Mouse (Mus musculus) hindbrain, embryonic 10.5 days (tissue): ENCODE results near the gene Glmn. TPM values are rescaled to one million over a fixed set of nuclear protein-coding genes. Genes with fewer than 3 reads are reported as not detected.

Experiments used
- DNase-seq: peaks from one replicate; pipeline ENCODE4 v3.0.0-alpha.2; 2017; ENCODE audit warnings: low spot score
- H3K27ac ChIP-seq: fragments of 300-500 bp; sonication (generic); 2 replicates; pipeline ENCODE4 v1.5.1; 2016; ENCODE audit warnings: mild to moderate bottlenecking, moderate library complexity
- H3K27me3 ChIP-seq: fragments of 300-500 bp; sonication (generic); 2 replicates; pipeline ENCODE4 v1.6.1; 2016; ENCODE audit warnings: mild to moderate bottlenecking; ENCODE audit not compliant: poor library complexity, insufficient read depth, severe bottlenecking
- H3K36me3 ChIP-seq: fragments of 300-500 bp; sonication (generic); 2 replicates; pipeline ENCODE4 v1.6.1; 2016; ENCODE audit warnings: mild to moderate bottlenecking, moderate library complexity
- H3K4me1 ChIP-seq: fragments of 300-500 bp; sonication (generic); replicated peaks from 2 replicates; pipeline ENCODE4 v1.6.1; 2016; ENCODE audit warnings: mild to moderate bottlenecking
- H3K4me3 ChIP-seq: fragments of 300-500 bp; sonication (generic); 2 replicates; pipeline ENCODE4 v1.5.1; 2016; ENCODE audit warnings: mild to moderate bottlenecking, moderate library complexity
- H3K9me3 ChIP-seq: fragments of 300-500 bp; sonication (generic); 2 replicates; pipeline ENCODE4 v1.6.1; 2016; ENCODE audit warnings: mild to moderate bottlenecking, moderate library complexity
- WGBS: fragments of 180-500 bp; shearing (Covaris S2); methylation state at CpG from one replicate; pipeline ENCODE4 v1.1.7; 2016; 5-methylcytosine and 5-hydroxymethylcytosine counted together
- polyA plus RNA-seq: library from polyadenylated mRNA; unstranded; fragments of >200 nt; fragmentation: Nextera tagmentation; extraction: Ambion mirVana; gene quantifications from 2 replicates; pipeline ENCODE4 v1.2.1, GENCODE M21; 2016

Gene Glmn
- polyA plus RNA-seq = 28.4 and 32.5 TPM in 2 replicates

DNA sequence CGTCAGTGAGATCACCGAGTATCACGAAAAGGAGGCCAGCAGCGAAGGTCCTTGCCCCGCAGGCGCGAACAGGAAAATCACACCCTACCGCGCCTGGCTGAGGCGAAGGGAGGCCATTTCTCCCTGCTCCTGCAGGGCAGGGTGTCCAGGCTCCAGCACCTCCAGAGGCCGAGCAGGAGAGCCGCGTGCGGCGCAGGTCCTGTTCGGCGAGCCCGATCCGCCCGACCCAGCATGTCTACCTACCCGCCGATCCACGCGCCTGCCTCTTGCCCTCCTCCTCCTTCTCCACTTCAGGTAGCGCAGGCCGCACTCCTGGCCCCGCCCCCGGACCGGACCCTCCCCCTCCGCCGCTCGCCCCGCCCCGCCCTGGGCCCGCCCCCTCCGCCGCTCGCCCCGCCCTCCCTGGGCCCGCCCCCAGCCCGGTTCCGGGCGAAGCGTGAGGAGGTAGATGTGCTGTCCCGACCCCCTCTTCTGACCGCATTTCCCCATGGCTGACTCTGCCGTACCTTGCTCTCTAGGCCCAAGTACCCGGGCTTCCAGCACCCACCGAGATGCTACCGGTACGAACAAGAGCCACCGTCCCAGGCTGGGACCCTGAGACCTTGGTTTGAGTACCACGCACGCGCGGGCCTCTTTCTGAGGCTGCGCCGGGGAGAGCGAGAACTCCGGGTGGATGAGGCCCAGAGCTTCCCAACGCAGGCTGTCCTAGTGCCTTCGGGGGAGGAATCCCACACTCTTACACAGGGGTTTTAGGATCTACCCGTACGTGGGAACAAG, at the start of gene Glmn, which contains the start of gene Rpap2:
Glmn (minus strand) TSS at position 588 of the 777 bp plus-strand sequence.
Rpap2 (plus strand) TSS at position 73 of the 777 bp plus-strand sequence.
- Histone ChIP-seq H3K27me3 (no peaks in the 10 kb centered on the region), H3K4me3 (peak within 1 kb of the TSS; percentile 71), H3K36me3 (peaks cover 20% of the 10 kb centered on the region), H3K9me3 (no peaks in the 10 kb centered on the region), H3K27ac (peak within 1 kb of the TSS; percentile 94), H3K4me1 (peaks cover 15% of the 10 kb centered on the region)
- WGBS = under 1% methylated on average over 63 of the region's 64 CpGs
- DNase-seq = peak; percentile 90

DNA sequence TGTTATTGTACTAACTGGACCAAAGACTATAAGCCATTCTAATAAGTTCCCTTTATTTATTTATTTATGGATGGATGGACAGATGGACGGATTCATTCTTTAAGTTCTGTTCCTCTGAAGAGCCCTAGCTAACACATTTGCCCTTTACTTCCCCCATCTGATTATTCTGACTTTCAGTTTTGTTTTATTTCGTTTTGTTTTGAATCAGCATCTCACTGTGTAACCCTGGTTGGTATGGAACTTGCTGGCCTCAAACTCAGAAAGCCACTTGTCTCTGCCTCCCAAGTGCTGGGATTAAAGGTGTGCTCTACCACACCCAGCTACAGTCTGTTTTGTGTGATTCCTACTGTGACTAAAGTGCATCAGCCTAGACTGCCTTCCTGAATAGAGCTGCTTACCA, 48.2 kb upstream of the Glmn start:
- H3K27ac ChIP-seq = no peak overlapping the region
- 89% methylated on average over 2 of the region's 2 CpGs for WGBS

DNA sequence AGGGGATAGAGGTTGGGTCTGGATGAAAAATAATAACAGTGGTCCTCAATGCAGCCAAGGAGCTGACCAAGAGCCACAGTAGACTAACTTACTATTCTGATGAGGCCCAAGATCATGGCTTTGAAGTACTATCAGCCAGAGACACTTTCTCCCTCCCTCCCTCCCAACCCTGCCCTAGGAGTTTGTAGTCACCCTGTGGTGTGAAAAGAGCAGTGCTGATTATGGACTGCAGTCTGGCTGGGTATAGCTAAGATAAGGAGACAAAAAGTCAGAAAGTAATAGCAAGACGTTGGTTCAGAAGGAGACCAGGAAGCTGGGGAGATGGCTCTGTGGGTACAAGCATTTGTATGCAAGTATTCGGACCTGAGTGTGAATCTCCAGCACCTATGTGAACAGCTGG, 46.9 kb upstream of the Glmn start:
- no peak for DNase-seq
- no peaks in the 10 kb centered on the region for H3K27me3 ChIP-seq
- WGBS = 93% methylated on average over 2 of the region's 2 CpGs
- no peaks in the 10 kb centered on the region for H3K4me1 ChIP-seq
- no peak overlapping the region for H3K4me3 ChIP-seq
- no peaks in the 10 kb centered on the region for H3K9me3 ChIP-seq
- H3K27ac ChIP-seq = no peak overlapping the region
- peaks cover 23% of the 10 kb centered on the region for H3K36me3 ChIP-seq

More for the DNA sequence above, 48.2 kb upstream of the Glmn start:
- H3K4me1 ChIP-seq = no peaks in the 10 kb centered on the region
- H3K4me3 ChIP-seq = no peak overlapping the region
- no peak for DNase-seq
- no peaks in the 10 kb centered on the region for H3K9me3 ChIP-seq
- no peaks in the 10 kb centered on the region for H3K27me3 ChIP-seq
- peaks cover 22% of the 10 kb centered on the region; the same call in 1 of the 2 replicates for H3K36me3 ChIP-seq

DNA sequence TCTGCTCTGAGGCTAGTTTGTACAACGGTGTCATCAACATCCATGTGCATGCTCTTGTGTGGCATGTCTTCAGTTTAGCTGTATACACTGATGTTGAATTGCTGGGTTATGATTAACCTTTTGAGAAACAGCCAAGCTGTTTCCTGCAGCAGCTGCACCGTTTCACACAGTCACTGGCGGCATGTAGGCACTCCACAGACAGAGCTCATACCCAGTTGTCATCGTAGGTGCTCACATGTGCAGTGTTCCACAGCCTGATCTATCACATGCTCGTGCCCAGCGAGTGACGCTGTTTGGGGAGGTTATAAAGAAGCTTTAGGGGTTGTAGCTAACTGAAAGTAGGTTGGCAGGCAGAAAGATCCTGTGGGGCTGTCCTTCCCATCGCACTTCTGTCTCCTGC, 40.7 kb upstream of the Glmn start:
- 91% methylated on average over 8 of the region's 8 CpGs for WGBS
- no peak for DNase-seq

GRCm38 (mm10) chr5:107637106-107637505, 39.4 kb upstream of the Glmn start:
- Histone ChIP-seq H3K27me3 (no peaks in the 10 kb centered on the region), H3K4me3 (no peak overlapping the region), H3K4me1 (0 out of 2 replicates have a peak, but pooled peaks cover 5% of the 10 kb centered on the region), H3K27ac (no peak overlapping the region), H3K36me3 (peaks cover 17% of the 10 kb centered on the region), H3K9me3 (no peaks in the 10 kb centered on the region)
- DNase-seq = no peak
- WGBS = 65% methylated on average over 1 of the region's 1 CpGs

More for the DNA sequence above, 40.7 kb upstream of the Glmn start:
- H3K9me3 ChIP-seq = no peaks in the 10 kb centered on the region
- H3K4me3 ChIP-seq = no peak overlapping the region
- H3K27me3 ChIP-seq = no peaks in the 10 kb centered on the region
- H3K4me1 ChIP-seq = 0 out of 2 replicates have a peak, but pooled peaks cover 5% of the 10 kb centered on the region
- H3K27ac ChIP-seq = no peak overlapping the region
- H3K36me3 ChIP-seq = peaks cover 23% of the 10 kb centered on the region

- no peak for DNase-seq
- whole genome bisulfite sequencing = 93% methylated on average over 4 of the region's 4 CpGs
- Histone ChIP-seq H3K9me3 (no peaks in the 10 kb centered on the region), H3K4me1 (0 out of 2 replicates have a peak, but pooled peaks cover 5% of the 10 kb centered on the region), H3K27me3 (no peaks in the 10 kb centered on the region), H3K4me3 (no peak overlapping the region), H3K36me3 (peaks cover 34% of the 10 kb centered on the region), H3K27ac (no peak overlapping the region)
Observed at GRCm38 (mm10) chr5:107633651-107634050, 36.0 kb upstream of the Glmn start.

GRCm38 (mm10) chr5:107621327-107621726, 23.6 kb upstream of the Glmn start:
- H3K4me3 ChIP-seq = no peak overlapping the region
- H3K27me3 ChIP-seq = no peaks in the 10 kb centered on the region
- no peak for DNase-seq
- no peaks in the 10 kb centered on the region for H3K4me1 ChIP-seq
- WGBS = 94% methylated on average over 3 of the region's 3 CpGs
- H3K27ac ChIP-seq = no peak overlapping the region
- no peaks in the 10 kb centered on the region for H3K9me3 ChIP-seq
- peaks cover 65% of the 10 kb centered on the region for H3K36me3 ChIP-seq

GRCm38 (mm10) chr5:107617986-107618385, 20.3 kb upstream of the Glmn start:
- H3K9me3 ChIP-seq = no peaks in the 10 kb centered on the region
- 92% methylated on average over 6 of the region's 6 CpGs for WGBS
- no peaks in the 10 kb centered on the region for H3K4me1 ChIP-seq
- no peak overlapping the region for H3K27ac ChIP-seq
- H3K36me3 ChIP-seq = peaks cover 70% of the 10 kb centered on the region
- no peaks in the 10 kb centered on the region for H3K27me3 ChIP-seq
- no peak overlapping the region for H3K4me3 ChIP-seq
- no peak for DNase-seq

GRCm38 (mm10) chr5:107611224-107611623, 13.5 kb upstream of the Glmn start:
- H3K27me3 ChIP-seq = no peaks in the 10 kb centered on the region
- H3K9me3 ChIP-seq = no peaks in the 10 kb centered on the region
- peak; percentile 60 for DNase-seq
- H3K4me1 ChIP-seq = no peaks in the 10 kb centered on the region
- 2% methylated on average over 2 of the region's 2 CpGs for WGBS
- peaks cover 45% of the 10 kb centered on the region for H3K36me3 ChIP-seq
- no peak overlapping the region for H3K27ac ChIP-seq
- H3K4me3 ChIP-seq = no peak overlapping the region

DNA sequence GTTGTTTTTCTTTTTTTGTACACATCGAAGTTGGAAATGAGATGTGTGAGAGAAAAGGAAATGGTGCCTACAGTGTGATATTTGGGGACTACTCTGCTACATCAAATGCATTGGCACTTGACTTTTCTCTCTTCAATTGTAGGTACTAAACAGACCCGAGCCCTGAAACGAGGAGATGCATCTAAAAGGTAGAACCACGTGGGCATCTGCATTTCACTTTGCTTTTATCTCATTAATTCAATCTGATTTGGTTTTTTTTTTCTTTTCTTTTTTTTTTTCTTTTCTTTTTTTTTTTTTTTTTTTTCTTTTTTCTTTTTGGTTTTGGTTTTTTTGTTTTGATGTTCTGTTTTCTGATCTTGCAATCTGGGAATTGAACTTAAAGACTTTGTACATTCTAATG, 692 bp upstream of the Glmn start:
- 26% methylated on average over 4 of the region's 4 CpGs for WGBS
- Histone ChIP-seq H3K4me3 (peak overlapping the region; percentile 71), H3K36me3 (peaks cover 20% of the 10 kb centered on the region), H3K27ac (peak overlapping the region; percentile 94), H3K9me3 (no peaks in the 10 kb centered on the region), H3K27me3 (no peaks in the 10 kb centered on the region), H3K4me1 (peaks cover 15% of the 10 kb centered on the region)
- DNase-seq = no peak

DNA sequence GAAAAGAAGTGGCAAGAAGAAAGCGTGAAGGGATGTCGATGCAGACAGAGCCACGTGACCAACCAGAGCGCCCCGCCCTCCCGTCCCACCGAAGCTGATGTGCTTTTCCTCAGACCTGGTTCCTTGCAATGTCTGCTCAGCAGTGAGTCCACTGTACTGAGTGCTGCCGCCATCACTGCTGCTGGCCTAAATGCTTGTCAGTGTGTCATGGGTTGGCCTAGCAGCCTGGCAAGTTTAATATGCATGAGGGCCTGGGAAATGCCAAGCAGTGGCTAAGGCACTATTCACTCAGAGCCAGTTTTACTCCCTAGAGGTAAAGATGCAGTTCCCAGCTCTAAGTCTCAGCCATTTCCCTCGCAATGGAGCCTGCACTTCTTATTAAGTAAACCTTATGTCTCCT, 28.5 kb downstream of the Glmn start:
- H3K27me3 ChIP-seq = no peaks in the 10 kb centered on the region
- WGBS = 95% methylated on average over 9 of the region's 9 CpGs
- H3K36me3 ChIP-seq = peaks cover 70% of the 10 kb centered on the region
- H3K9me3 ChIP-seq = no peaks in the 10 kb centered on the region
- H3K27ac ChIP-seq = no peak overlapping the region
- DNase-seq = no peak
- no peaks in the 10 kb centered on the region for H3K4me1 ChIP-seq
- H3K4me3 ChIP-seq = no peak overlapping the region

DNA sequence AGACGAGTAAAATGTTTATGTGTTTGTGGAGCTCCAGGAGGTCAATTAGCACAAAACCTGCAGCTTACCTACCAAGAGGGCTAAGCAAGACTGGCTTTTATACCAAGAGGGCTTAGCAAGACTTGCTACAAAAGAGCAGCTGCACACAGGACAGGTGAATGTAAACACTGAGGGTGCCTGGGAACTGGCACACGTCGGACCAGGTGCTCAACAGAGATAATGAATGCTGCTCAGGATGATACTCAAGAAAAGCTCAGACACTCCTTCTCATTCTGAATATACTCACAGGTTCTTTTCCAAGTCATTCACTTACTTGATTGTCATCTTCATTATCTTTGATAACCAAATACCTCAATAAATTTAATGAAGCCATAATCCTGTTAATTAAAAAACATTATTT, 40.7 kb downstream of the Glmn start:
- WGBS = 86% methylated on average over 3 of the region's 3 CpGs
- DNase-seq = no peak
- H3K27ac ChIP-seq = no peak overlapping the region
- no peaks in the 10 kb centered on the region for H3K4me1 ChIP-seq
- no peak overlapping the region for H3K4me3 ChIP-seq
- H3K9me3 ChIP-seq = no peaks in the 10 kb centered on the region
- peaks cover 43% of the 10 kb centered on the region for H3K36me3 ChIP-seq
- no peaks in the 10 kb centered on the region for H3K27me3 ChIP-seq

DNA sequence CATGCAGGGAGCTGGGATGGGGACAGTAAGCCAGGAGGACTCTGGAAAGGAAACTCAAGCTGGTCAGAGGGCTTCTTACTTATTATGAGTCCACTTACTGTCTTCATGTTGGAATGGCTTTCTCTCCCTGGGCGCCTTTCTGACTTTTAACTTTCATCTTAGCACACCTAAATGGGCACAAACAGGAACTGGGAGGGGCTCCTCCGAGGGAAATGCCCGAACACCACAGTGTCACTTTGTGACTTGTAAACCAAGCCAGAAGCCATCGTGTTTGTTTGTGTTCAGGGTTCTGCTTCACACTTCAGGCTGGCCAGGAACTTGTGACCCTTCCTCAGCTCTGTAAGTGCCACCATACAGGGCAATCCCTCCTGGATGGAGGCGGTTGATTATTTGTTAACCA, 43.4 kb downstream of the Glmn start:
- WGBS = 91% methylated on average over 5 of the region's 5 CpGs
- peaks cover 33% of the 10 kb centered on the region for H3K36me3 ChIP-seq
- no peaks in the 10 kb centered on the region for H3K4me1 ChIP-seq
- H3K4me3 ChIP-seq = no peak overlapping the region
- no peak for DNase-seq
- H3K27ac ChIP-seq = no peak overlapping the region
- no peaks in the 10 kb centered on the region for H3K27me3 ChIP-seq
- no peaks in the 10 kb centered on the region for H3K9me3 ChIP-seq
